Mouse (Mus musculus) NIH3T3 (cell line): ENCODE measurements around the gene Hscb.

ENCODE experiments used
- DNase-seq: peaks from one replicate; pipeline ENCODE4 v3.0.0-alpha.2; 2012; ENCODE audit warnings: low read depth

Gene Hscb

DNA sequence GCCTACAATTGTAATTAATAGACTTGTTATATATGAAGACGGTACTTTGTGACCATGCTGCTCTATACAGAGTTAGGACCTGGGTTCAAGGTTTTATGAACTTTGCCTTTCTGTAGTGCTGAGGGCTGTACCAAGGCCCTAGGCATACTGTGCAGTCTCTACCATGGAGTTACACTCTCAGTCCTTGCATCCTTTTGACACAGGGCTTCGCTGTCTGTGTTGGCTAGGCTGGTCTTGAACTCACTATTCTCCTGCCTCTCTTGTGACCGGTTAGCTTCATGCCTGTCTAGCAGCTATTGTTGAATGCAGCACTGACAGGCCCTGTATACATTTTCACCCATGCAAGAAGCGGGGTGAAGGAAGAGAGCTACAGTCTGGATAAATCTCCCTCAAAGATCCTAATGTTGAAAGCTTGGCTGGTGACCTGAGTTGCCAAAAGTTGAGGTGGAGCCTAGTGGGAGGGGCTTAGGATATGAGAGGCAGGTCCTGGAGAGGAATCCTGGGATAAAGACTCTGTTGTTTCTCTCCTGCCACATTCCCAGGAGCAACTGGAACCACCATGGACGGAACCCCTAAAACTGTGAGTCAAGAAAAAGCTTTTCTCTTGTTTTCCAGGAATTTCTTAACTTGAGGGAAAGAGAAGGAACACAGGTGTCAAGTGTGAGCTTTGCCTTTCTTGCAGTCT lies 8.4 kb downstream of the Hscb start:
- no peak for DNase-seq

DNA sequence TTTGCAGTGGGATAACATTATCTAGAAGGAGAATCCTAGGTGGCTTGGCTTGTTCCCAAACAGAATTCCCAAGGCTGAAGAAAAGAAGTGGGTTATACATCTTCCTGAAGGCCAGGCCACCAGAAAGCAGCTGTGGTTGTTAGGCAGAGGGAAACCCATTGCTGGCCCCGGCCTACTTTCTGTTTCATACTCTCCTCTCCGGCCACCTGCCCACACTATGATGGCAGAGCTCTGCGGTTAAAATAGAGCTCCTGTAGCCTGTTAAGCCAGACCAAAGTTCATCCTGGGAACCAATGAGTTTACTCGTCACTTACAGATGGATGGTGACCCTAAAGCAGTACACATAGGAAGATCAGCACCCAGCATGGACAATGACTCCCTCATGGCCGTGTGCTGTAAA lies 12.0 kb downstream of the Hscb start:
- DNase-seq = no peak

DNA sequence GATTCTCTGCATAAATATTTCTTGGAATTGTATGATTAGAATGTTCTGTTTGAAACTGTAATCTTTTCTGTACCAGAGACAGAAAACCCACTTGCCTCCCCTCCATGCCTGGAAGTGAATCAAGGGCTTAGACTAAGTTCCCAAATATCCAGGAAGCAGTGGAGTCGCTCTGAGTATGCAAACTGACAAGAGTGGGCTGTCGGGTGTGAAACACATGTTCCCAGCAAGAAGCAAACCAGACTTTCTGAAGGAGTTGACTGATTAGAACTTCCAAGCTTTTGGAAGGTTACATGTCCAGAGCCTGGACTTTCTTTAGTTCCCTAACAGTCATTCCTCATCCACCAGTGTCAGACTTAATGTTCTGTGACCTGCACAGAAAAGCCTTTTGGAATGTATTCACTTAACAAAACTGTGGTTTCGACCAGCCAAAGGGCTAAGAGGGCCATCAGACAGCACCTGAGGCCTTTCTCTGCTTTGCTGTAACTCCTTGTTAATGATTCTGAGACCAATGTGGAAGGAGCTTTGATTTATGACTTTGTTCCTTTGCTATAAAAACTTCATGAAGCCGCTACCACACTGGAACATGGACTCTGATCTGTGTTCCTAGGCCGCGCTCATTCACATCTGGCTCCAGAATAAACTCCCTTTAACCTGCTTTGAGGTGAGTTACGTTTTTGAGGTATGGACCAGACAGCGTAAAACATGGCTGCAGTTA lies 12.6 kb downstream of the Hscb start:
- DNase-seq = no peak

DNA sequence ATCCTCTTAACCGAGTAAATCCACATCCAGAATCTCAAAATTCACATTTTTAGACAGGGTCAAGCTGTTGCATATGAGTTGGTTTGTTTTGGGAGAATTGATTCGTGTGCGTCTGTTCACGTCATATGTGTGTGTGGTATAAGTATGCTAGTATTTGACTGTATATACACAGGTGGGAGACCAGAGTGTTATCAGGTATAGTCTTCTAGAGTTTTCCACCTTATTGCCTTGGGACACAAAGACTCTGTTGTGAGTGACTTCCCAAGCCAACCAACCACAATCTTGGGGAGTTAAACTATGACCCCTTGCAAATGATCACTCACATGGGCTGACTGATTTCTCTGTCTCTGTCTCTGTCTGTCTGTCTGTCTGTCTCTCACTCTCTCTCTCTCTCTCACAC lies 15.2 kb downstream of the Hscb start:
- DNase-seq = no peak

DNA sequence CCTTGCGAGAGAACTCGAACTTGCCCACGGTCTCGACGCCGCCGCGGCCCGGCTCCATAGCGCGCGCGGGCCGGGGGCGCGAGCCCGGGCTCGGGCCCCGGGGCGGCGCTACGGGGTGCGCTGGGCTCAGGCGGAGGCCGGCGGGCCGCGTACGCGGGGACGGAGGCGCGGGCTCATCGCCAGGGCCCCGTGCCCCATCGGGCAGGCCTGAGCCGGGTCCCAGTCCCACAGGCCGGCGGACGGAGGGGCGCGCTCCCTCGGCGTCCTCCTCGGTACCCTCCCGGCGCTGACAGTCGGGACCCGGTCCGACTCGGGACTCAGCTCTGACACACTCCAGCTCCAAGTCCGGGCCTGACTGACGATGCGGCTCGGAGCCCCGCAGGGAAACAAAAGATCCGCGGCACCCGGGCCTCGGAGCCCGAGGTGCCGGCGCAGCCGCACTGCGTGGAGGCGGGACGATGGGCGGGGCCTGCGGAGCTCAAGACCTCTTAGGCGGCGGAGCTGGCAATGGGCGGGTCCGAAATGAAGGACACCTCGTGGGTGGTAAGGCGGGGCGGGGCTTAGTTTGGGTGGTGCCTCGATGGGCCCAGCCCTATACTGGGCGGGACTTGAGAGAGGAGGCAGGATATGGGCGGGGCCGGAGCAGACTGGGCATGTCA lies 29.8 kb downstream of the Hscb start, which contains the start of gene Ulk1:
Gene Ulk1 (minus strand): TSS at position 431 of the 659 bp plus-strand sequence.
- DNase-seq = peak; percentile 100

DNA sequence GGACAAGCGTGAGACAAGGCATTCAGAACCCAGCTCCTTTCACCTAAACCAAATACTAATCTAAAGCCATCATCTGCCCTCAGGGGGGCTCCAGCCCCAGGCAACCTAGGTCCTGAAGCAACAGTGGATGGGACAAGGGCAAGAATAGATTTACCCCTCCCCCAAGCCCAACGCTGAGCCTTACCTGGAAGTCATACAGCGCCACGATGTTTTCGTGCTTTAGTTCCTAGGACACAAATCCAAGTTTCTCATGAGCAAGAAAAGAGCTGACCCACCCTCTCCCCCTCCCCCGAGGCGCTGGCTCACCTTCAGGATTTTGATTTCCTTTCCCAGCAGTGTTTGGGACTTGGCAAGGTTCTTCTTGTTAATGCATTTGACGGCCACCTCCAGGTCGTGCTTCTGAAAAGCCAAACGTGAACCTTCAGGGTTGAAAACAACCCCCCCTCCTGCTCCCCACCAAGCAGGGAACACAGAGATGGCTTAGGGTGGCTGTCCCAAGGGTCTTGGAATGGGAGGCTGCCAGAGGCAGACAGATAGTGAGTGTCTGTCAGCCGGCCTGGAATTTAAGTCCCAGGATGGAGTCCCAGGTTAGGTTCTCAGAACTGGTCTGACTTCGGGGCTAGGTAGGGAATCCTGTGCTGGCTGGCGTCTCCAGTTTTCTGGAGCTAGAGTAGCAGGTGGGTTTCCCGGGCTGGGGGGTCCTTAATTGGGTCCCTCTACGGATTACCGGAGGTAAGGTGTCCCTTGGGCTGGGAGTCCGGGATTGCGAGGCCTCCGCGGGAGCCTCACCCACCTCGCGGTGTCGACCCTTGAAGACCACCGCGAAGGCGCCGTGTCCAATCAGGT lies 30.5 kb downstream of the Hscb start:
- peak; percentile 63 for DNase-seq

DNA sequence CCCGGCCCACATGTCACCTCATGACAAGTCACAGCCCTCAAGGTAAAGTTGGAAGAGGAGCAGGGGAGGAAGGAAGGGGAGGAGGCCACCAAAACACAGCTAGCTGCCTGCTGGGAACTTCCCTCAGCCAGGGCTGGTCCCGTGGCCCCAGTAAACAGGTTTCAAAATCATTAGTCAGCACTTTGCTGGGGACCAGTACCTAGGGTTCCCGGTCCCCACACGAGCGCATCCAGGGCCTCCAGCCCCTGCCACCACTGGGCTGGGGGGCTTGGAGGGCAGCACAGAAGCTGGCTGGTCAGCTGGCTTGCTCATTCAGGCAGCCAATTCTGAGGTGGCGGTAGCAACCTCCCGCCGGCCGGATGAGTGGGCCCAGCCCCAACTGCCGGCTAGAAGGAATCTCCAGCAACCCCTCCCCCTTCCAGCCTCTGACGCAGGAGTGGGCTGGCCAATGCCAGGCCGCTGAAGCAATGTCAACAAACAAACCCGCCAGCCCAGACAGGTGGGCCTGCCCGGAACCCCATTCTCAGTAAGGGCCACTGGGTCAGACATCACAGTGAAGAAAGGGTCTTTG lies 31.4 kb downstream of the Hscb start:
- peak; percentile 90 for DNase-seq

DNA sequence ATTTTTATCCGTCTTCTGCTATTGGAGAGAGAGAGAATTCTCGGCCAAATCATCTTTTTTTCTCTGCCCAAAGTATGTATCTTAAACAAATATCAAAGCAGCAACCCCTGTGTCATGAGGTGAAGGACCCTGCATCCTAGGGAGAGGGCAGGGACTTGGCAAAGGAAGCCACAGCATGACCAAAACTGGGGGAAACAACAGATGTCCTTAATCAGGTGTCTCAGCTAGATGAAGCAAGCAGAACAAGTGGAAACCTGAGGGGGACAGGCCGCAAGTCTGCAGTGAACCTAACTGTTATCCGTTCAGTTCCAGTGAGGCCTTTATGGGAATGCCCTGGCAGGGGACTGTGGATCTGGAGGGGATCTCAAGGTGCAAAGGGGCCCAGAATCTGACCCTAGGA lies 32.1 kb downstream of the Hscb start:
- no peak for DNase-seq

DNA sequence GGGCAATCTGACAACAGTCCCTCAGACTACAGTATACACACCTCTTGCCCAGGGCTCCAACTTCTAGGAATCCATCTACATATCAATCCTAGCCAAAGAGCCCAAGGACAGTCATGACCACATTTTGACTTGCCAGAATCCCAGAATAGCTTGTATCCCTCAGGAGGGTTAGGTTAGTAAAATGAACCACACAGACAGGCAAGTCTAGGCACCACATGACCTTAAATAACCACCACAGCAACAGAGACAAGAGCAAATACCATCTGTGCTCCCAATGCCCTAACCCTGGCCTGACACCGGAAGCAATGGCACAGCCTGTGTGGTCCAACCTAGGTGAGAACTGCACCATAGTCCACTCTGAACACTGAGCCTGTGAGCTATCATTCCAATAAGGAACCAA lies 32.9 kb downstream of the Hscb start:
- no peak for DNase-seq

DNA sequence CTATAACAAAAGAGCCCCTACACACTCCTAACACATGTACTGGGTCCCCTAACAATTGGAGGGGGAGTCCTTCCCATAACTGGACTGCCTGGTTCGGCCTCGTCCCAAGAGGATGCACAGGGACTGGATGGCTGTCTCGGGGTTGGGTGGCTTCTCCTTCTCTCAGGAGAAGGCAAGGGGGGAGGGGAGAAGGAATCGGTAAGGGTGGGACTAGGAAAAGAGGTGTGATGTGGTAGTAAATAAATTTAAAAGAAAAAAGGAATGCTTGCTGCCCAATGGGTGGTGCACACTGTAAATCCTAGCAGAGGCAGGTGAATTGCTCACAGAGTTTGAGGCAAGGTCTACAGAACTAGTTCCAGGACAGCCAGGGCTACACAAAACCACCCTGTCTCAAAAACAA lies 33.4 kb downstream of the Hscb start:
- DNase-seq = no peak

DNA sequence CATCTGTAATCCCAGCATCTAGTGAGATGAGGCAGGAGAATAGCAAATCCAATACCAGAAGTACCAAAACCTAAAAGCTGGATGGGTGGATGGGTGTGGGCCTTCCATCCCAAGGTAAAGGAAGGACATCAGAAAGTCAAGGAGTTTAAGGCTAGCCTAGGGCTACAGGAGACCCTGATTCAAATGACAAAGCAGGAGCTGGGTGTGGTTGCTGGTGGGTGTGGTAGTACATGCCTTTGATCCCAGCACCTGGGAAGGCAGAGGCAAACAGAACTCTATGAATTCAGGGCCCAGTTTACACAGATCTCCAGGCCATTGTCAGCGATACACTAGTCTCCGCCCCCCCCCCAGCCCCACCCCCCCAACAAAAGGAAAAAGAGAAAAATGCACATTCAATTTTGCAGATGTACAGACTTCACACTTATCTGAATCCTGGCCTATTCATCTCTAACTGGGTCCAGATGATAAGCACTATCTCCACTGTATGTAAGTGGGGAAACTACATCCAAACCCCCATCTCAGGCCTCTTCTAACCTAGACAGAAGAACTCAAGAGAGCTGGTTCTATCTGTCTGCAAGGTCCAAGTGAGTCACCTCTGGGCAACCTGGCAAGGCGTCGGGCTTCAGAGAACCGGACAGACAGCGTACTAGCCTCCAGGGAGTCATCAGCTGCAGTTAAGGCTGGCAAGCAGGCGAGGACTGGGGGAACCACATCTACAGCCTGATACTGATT lies 35.4 kb downstream of the Hscb start:
- DNase-seq = no peak

DNA sequence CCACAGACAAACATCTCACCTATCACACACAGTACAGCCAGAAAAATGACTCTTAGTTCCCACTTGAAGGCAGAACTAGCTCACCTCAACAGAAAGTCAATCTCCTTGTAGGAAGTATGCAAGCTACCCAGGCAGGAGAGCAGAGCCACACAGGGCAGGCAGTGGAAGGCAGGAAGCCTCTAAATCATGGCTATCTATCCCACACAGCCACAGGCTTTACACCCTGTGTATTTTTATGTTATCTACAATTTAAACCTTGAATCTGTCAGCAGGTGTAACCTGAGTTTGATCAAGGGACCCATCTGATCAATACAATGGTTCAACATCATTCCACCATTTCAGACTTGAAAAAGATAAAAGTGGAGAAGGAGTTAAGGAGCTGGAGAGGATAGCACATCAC lies 36.8 kb downstream of the Hscb start:
- no peak for DNase-seq

DNA sequence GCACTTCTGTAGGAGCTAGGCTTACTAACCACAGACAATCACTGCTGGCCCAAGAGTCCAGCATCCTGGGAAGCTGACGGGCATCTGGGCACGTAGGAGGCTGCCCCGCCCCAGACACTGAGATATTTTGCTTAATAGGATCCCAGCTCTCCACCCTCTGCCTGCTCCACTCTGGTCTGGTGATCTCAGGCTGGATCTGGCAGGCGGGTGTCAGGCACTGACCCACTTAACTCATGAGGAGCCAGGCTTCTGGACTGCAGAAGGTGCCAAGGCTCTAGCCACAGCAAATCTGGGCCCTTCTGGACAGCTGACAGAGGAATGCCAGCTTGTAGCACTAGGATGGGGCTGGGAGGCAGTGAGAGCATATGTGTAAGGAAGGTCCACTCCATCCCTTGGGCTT lies 37.4 kb downstream of the Hscb start:
- DNase-seq = no peak

DNA sequence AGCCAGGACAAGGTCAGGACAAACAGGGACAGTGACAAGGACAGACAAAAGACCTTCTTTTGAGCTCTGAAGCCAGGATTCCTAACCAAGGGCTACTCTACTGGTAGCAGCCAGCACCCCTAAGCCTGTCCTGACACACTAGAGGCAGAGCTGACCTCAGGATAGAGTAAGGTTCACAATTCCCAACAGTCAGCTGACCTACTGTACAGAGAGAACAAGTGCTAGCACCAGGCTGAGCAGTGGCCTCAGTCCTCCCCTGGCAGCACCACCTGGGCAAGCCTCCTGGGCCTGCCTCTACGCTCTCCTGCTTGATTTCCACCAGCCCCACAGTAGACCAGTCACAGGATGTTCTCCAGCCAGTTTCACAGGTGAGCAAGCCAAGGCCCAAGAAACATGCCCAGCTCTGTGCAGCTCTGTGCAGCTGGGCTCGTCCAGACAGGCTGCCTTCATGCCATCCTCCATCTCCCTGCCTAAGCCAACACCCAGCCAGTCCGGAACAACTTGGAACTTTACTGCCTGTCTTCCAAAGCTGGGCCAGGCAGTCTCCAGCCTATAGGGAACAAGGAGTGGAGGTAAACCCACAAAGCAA lies 38.4 kb downstream of the Hscb start:
- DNase-seq = no peak

DNA sequence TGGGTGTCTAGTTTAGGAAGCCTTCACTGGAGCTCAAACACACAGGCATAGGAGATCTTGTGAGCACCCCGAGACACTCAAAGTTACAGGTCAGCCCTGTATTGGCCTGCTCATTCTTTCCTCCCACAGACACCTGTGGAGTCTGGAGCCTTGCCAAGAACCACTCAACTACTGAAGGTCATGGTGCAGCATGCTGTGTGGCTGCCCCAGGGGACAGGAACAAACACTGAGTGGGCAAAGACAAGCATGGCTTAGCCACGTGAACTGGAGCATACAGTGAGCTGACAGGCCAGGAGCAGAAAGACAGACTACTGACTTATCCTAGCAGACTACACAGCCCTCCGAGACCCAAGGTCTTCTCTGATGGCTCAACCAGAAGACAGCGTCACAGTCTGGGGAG lies 41.9 kb downstream of the Hscb start:
- no peak for DNase-seq

DNA sequence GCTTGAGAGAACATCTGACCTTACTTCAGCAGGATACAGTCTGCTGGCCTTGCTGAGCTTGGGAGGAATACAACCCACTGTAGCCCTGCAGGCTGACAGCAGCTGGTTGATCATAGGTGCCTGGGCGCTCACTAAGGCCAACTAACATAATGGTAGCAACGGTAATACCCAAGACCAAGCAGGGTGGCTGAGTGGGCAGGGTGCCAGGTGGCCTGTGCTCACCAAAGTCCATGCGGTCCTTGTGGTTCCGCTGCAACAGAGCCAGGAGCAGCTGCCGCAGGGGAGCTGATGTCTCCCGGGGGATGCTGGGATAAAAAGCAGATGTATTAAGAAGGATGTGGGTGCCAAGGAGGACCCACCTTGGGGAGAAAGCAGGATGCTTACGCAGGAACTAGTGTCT lies 45.2 kb downstream of the Hscb start:
- no peak for DNase-seq

DNA sequence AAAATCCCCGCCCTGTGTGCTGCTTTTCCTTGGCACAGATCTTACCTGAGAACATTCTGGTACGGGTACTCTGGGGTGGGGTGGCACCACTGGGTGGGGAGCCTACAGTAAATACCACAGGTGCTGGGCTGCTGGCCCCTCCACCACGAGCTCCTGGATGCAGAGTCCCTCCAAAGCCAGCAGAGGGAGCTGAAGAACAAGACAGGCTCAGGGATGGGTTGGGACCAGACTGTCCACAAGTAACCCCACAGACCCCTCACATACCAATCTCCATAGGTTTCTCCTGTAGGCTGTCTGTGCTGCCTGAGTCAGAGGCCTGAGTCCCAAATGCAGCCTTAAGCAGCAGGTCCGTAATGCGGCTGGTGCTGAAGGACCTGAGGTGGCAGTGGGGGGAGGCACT lies 50.9 kb downstream of the Hscb start:
- DNase-seq = peak; percentile 67

DNA sequence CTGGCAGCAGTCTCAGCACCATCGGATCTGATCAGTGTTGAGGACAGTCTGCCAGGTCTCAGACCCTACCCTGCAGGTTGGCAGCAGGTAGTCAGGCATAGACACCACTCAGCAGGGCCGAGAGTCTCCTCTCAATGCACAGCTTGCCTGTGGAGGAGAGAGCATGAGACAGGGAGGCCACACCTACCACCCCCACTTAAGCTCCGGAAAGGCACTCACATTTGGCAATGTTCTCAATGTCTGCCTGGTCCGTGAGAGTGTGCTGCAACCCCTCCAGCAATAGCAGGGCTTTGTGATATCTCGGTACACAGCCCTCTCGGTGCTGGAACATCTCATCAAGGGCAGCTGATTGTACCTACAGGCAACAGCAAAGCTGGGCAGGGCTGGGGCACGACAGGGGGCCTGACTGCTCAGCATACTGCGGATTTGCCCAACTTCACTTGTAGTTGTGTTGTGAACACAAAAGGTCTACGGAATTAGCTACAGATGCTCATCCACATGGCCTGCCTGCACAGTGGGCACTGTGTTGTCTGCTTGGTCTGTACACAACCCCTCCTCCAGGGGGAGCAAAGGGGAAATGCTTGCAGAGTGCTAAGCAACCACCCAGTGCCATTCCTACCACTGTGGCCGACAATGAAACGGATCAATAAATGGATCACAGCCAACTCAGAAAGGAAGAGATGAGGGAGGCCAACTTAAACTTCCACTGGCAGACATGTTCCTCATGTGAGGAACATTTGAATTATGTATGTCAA lies 53.3 kb downstream of the Hscb start:
- peak; percentile 61 for DNase-seq

DNA sequence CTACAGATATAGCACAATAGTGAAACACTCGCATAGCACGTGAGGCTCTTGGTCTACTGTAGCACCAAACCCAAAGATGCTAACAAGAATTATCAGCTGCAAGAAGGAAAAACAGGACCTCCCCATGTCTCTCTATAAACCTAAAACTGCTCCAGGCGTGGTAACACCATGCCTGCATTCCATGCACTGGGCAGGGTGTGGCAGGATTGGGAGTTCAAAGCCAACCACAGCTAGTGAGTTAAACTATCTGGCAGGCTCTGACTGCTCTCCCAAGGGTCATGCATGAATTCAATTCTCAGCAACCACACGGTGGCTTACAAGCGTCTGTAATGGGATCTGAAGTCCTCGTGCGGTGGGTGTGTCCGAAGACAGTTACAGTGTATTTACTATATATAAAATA lies 56.4 kb downstream of the Hscb start:
- peak; percentile 15 for DNase-seq

DNA sequence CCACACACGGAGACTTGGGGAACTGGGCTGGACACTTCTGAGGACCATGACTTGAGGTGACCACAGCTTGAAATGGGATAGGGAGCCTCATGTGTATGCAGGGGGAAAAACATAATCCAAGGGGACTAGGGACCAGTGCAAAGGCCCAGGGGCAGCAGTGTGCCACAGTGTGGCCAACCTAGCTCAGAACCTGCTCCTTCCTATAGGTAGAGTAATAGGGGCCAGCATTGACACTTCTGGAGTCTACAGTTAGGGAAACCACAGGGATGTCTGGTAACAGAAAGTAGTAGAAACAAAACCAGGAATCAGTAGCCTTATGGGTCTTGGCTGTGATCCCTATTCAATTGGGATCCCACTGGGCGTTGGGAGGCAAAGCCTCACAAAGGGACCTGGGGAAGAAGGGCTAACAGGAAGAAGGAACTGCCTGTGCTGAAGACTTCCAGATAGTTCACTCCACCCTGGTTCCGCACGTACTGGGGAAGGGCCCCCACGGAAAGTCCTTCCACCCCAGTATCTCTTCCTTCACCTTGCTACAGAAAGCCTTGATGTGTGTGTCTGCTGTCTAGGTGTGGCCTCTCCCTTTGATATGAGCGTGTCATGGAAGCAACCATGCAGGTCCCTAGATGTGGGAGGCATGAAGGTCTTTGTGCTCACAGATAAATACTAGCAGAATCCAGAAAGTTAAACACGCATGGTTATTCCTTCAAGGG lies 57.9 kb downstream of the Hscb start:
- DNase-seq = no peak
